Mouse (Mus musculus) embryo, embryonic 10.5 days (tissue): ENCODE measurements at regions not wholly inside any gene's neighbourhood (a gene's known extent, or its start where the extent isn't known, plus 50 kb on each side); places are given as distances from the start of the nearest gene placed in this dataset.

Source experiments
- DNase-seq: peaks from one replicate; pipeline ENCODE4 v3.0.0-alpha.2; 2015; ENCODE audit warnings: low spot score

DNA sequence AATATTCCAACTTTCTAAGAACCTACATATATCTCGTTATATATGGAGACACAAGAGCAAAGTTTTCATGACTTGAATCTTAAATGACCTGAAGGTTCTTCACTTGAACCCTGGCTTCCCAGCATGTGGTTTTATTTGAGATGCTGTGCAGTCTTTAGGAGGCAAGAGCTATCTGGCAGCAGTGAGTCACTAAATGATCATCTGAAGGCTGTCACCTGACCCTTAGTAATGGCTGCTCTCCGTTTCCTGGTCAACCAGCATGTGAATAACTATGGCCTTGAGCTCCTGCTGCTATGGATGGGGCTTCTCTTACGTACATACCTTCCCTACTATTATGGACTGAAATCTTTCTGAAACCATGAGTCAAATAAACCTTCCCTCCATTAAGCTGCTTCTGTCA lies 149.8 kb upstream of the Zpld1 start:
- no peak for DNase-seq

DNA sequence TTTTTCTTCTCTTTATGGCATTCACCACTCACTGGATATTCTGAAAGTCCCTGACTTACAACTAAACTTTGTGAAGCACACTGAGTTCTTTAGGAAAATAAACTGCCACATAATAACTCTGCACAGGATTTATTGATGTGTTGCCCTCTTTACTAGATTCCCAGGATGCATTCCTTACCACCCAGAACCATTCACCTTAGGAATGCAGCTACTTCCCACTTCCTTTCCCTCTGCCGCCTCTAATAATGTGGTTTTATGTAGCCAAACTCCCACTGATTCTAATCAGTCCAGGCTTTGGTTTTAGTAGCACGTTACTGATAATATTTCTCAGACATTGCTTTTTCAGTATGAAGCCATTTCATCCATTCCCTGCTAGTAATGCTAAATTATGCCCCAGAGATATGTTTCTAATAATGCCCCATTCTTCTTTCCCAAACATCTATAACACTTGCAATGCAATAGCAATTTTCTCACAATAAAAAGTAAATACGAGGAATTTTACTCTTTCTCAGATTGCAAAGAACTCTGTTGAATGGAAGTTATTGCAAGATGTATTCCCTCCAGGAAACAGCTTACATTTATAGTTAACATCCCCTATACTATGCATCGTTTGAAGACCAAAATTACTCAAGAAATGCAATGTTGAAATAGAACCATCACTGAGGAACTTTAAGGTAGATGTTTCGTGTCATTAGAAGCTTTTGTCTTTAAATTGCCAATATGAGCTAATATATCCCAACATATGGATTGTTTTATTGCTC lies 145.2 kb upstream of the Zpld1 start:
- DNase-seq: no peak

DNA sequence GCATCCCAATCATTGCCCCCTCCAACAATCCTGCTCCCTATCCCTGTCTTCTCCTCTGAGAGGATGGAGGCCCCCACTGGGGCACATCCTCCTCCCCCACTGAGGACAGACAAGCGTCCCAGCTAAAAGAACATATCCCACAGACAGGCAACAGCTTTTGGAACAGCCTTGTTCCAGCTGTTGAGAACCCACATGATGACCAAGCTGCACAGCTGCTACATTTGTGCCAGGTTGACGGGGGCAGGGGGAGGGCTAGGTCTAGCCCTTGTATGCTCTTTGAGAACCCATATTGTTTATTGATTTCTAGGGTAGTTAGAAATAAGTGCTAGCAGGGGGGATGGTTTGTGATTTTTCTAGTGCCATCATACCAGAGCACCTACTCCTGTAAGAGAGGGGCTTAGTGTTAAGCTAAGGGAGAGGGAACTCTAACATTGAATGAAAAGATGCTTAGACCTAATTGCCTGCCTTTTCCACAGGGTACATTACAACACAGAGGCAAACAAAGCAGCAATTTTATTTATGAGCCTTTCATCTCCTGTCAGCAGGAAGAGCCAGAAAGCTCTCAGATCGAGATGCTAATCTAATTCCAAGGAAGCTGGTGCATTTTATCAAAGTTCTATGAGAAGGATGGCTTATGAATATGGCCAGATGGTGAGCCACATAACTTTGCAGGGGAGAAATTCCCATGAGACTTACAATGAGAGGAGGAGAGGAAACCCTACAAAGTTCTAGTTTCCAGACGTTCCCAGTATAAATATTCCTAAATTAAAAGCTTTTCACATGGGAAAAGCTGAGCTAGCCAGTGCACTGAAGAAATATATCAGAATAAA lies 137.6 kb upstream of the Zpld1 start:
- no peak for DNase-seq

DNA sequence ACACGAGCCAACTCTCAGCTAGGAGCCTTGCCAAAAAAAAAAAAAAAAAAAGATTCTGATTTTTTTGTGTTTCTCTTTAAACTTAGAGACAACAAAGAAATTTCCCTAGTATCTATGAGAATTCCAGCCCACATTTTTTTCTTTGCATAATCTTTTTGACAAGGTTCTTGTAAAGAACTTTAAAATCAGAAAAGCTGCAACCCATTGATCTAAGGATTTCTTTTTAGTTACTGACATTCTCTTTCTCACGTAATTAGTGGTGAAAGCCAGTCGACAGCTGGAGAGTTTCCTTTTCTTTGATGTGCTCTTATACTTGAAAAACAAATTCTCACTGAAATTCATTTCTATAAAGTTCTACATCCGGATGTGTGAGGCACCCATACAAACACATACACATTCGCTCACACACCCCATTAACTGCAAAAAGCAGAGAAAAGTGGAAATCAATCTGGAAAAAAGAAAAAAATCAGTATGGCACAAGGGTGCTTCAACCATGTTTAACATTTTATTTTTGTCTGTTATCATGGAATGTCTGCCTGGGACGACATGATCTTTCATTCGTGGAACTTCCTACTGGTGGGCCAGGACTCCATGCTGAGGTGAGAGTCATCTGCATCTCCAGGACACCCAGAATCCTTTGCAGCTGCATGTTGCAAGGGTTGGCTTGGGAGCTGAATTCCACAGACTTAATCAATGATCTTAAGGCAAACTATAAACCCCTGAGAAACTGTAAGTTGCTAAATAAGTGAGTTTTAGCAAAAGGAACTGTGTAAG lies 124.0 kb upstream of the Zpld1 start:
- no peak for DNase-seq

DNA sequence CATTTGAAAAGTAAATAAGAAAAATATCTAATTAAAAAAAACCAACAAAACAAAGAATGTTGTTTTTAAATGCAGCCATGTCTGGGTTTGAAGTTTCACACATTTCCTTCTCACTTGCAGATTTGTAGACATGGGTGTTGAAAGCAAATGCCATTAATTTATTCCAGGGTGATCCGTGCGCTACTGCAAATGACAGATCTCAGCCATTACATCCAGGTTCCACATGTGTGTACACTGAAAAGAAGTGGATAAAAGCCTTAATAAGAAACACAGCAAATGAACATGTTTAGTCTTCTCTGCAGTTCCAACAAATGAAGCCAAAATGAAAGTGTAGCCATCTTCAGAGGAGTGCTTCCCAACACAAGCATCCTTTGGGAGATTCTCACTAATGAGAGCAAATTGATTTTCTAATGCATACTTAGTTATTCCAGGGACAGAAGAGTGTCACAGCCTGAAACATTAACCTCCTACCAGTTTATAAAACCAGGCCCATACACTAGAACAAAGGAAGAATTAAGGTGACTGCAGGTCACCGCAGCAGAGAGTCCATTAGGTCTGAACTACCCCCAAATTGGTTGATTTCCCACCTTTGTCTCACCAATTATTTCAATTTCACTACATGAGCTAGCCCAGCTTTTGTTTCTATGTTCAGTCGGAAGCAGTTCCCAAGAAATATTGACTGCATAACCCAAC lies 123.2 kb upstream of the Zpld1 start:
- DNase-seq: no peak

DNA sequence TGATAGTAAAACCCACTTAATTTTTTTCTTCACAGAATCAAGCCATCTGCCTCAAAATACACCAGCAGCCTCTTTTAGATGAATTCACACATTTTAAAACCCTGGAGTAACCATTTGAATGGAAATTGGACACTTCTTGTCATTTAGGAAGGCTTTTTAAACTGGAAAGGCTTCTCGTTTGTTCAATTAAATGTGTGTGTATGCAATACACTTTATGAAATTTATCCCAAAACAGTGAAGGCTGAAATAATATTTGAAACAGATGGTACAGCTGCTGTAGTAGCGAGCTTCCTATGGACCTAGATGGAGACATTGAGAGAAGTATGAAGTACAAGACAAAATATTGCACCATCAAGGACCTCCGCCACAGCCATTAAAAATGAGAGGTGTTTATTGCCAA lies 121.1 kb upstream of the Zpld1 start:
- DNase-seq: no peak

DNA sequence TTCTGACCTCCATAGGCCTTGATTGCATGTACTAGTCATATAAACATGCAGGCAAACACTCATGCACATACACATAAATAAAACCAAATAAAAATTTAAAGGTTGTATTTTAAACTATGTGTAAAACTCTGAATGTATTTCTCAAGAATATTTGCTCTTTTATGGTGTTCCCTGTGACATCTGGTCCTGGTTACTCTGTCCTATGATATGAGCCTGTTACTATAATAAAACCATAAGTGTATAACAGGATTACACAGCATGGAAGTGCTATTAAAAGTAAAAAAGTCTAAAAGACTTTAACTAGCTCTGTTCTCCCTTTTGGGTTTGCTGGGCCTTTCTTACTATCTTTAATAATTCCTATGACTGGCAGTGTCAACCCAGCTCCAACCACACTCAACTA lies 103.0 kb upstream of the Zpld1 start:
- DNase-seq: no peak

DNA sequence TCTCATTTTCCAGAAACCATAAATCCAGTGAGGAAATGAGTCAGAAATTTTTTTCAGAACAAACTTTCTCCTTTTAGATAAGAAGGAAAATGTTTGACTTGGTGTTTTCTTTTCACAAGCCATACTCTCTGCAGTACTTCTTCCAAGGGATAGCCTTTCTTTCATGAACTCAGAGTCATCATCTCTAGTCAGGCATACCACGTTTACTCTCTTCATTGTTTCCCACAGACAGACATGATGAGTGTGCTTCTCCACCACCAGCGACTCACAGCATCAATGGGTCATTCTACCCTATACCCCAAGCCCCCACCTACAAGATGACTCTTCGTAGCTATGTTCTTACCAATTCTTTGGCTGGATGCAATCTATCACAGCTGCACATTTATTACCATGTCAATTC lies 97.1 kb upstream of the Zpld1 start:
- no peak for DNase-seq

DNA sequence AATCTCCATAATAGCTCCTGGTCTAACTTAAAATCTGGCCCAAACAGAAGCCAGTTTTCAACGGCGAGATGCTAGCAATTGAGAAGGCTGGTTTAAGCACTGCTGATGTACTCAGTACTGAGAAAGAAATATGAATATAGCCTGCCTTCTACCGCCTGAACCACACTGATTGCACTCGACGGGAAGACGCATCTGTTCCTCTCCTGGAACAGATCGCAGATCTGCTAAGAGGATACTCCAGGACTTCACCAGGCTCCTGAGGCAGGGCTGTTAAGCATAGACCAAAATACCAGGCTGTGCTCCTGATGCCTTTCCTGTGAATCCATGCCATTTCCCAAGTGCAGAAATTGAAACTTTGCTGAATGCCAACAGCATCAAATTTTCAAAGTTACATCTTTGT lies 92.6 kb upstream of the Zpld1 start:
- no peak for DNase-seq

DNA sequence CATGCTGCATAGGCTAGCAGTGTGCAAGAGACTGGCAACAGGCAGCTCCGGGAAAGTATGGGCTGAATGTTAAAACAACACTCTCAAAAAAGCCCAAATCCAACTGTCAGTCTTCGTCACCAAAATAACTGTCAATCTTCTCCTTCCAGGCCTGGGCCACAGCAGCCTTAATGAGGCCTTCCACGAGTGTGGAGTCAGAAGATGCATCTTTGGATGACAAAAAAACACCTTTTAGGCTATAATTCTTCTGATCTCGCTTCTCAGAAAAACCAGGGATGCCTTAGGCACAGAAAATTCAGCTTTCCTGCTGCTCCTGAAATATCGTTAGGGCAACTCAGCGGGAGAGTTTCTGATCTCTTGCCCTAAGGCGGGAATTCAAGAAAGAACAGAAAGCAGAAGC lies 82.2 kb upstream of the Zpld1 start:
- DNase-seq: no peak

DNA sequence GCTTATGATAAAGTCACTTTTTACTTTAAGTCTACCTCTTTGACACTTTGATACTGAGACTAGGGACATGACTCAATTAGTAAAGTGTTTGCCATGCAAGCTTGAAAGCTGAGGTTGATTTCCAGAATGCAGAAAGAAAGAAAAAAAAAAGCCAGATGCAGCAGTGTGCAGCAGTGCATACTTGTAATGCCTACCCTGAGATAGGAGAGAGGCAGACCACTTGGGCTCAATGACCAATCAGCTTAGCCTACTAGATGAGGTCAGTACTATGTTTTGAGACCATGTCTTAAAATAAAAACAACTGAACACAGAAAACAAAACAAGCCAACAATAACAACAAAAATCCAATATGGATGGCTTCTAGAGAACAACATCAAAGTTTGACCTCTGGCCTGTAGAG lies 81.4 kb upstream of the Zpld1 start:
- DNase-seq: no peak

DNA sequence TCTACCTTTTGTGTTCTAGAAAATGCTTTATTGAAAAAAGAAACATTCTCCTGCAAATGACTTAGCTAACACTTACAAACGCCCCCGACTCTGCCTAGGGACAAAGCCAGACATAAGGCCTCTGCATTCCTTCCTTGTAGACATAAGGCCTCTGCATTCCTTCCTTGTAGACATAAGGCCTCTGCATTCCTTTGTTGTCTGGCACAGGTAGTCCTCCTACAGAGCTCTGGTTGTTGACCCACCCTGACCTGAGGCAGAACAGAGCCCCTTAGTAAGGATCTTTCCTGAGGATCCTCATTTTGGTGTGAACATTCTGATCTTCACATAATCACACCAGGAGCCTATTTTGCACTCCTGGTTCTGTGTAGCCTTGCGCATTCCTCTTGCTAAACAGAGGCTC lies 80.9 kb upstream of the Zpld1 start:
- no peak for DNase-seq

DNA sequence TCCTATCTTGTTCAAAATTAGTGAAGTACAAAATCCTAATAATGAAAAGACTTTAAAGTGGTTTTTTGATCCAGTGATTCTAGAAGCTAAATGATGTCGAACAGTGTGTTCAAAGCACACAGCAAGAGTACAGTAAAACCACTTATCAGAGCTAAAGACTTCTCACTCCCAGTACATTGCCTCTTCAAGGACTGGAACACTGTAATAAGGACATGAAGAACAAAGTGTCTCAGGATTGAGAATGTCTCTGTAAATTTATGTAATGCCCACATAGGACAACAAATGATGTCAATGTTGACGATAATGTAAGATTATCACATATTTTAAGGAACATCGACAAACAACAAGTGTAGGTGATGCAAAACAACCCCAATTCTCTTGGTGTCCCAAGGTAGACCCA lies 78.1 kb upstream of the Zpld1 start:
- no peak for DNase-seq

DNA sequence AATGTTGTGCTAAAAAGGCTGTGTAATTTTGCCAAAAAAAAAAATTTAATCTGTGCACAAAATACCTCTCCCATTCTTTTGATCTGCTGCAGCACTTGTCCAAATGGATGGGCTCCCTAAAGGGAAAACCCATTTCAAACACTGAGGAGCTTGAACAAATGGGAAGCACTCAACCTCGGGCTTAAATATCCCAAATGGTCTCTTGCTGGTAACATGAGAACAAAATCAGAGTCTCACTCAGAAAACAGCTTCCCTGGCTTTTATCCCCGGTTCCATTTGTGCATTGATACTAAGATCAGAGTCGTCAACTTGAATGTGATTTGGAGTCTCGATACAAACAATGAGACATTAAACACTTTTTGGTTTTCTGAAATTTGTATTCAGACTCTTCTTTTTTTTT lies 59.9 kb upstream of the Zpld1 start:
- peak; percentile 5 for DNase-seq

DNA sequence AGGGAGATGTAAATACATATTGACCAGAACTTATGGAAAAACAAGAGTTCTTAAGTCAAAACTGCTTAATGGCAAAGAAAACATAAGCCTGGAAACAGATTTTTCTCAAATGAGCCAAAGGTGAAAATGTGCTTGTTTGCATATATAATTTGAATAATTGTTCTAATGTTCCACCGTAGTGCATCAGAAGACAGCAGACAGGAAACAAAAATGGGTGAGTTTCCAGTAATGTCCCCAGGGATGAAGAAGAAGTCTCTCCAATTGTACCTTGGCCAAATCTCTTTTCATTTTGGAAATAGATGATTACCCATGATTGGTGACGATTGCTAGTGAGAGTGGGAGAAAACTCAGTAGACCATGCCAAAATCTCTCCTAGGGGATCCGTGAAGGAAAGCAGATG lies 58.3 kb upstream of the Zpld1 start:
- DNase-seq: no peak
